Mouse (Mus musculus) gastrocnemius, postnatal 14 days (tissue): ENCODE results near the gene Gm572. TPM values are rescaled to one million over a fixed set of nuclear protein-coding genes. Genes with fewer than 3 reads are reported as not detected.
A peak's percentile ranks its signal among the peaks of the same experiment; 100 is the strongest.

Experiments used
- DNase-seq: peaks from one replicate; pipeline ENCODE4 v3.0.0; 2021; ENCODE audit warnings: mixed read lengths
- intact Hi-C: fragments of 180-260 bp; cut with DNase I; formaldehyde crosslinking; loops from one replicate; pipeline ENCODE4 v1.15.1; 2025; ENCODE audit warnings: low total_unique reads
- total RNA-seq, 2 experiments: library from RNA; stranded (reverse); gene quantifications; 2 replicates each; pipeline ENCODE4 v1.2.3; 2021

Gm572 gene
- total RNA-seq, 2 experiments from 2014 or later: 6.9 to 7.7 TPM

- intact Hi-C loops: no loop called here
- no peak for DNase-seq
Measured at GRCm38 (mm10) chr4:148660174-148660573, 17.1 kb downstream of the Gm572 start.

GRCm38 (mm10) chr4:148662168-148662965 is 19.2 kb downstream of the Gm572 start:
- peak; percentile 74 for DNase-seq
- intact Hi-C loops: no loop called here

GRCm38 (mm10) chr4:148663326-148663725 is 20.2 kb downstream of the Gm572 start:
- intact Hi-C loops: no loop called here
- no peak for DNase-seq

GRCm38 (mm10) chr4:148664021-148664420 is 20.9 kb downstream of the Gm572 start:
- no peak for DNase-seq
- intact Hi-C loops: no loop called here

- intact Hi-C loops: no loop called here
- peak; percentile 47 for DNase-seq
Measured at GRCm38 (mm10) chr4:148667006-148667755, 24.1 kb downstream of the Gm572 start.

GRCm38 (mm10) chr4:148671230-148671947 is 28.3 kb downstream of the Gm572 start:
- DNase-seq: no peak
- intact Hi-C loops: no loop called here

GRCm38 (mm10) chr4:148675043-148675442 is 31.9 kb downstream of the Gm572 start:
- DNase-seq: no peak
- intact Hi-C loops: no loop called here

GRCm38 (mm10) chr4:148676188-148676960 is 33.3 kb downstream of the Gm572 start:
- intact Hi-C loops: no loop called here
- DNase-seq: peak; percentile 52

- no peak for DNase-seq
Measured at GRCm38 (mm10) chr4:148676961-148677637, 34.0 kb downstream of the Gm572 start.

GRCm38 (mm10) chr4:148678105-148678504 is 35.0 kb downstream of the Gm572 start:
- DNase-seq: no peak
- intact Hi-C loops: no loop called here

More at GRCm38 (mm10) chr4:148676961-148677637, 34.0 kb downstream of the Gm572 start:
- intact Hi-C loops: no loop called here

GRCm38 (mm10) chr4:148680505-148681067 is 37.5 kb downstream of the Gm572 start:
- intact Hi-C loops: no loop called here
- DNase-seq: no peak

GRCm38 (mm10) chr4:148681429-148681828 is 38.3 kb downstream of the Gm572 start:
- intact Hi-C loops: no loop called here
- DNase-seq: peak; percentile 55

- DNase-seq: no peak
- intact Hi-C loops: no loop called here
Measured at GRCm38 (mm10) chr4:148682961-148683360, 39.8 kb downstream of the Gm572 start.

GRCm38 (mm10) chr4:148683539-148683938 is 40.4 kb downstream of the Gm572 start:
- intact Hi-C loops: no loop called here
- no peak for DNase-seq

- intact Hi-C loops: no loop called here
- no peak for DNase-seq
Measured at GRCm38 (mm10) chr4:148686491-148686941, 43.4 kb downstream of the Gm572 start.

GRCm38 (mm10) chr4:148688091-148688490 is 45.0 kb downstream of the Gm572 start:
- intact Hi-C loops: no loop called here
- DNase-seq: no peak

- no peak for DNase-seq
- intact Hi-C loops: no loop called here
Measured at GRCm38 (mm10) chr4:148691185-148691584, 48.1 kb downstream of the Gm572 start.

- intact Hi-C loops: no loop called here
- DNase-seq: no peak
Measured at GRCm38 (mm10) chr4:148693417-148693959, 50.4 kb downstream of the Gm572 start.
